Mouse (Mus musculus) monocyte, adult 2 months (primary cell): Measurements from ENCODE around the gene Lrrc26.
A peak's percentile ranks its signal among the peaks of the same experiment; 100 is the strongest.

ENCODE experiments used
- DNase-seq, 2 experiments: peaks; one replicate each; pipeline ENCODE4 v3.0.0; 2022; ENCODE audit warnings: low spot score in 2 of 2, low read depth in 1 of 2

The Lrrc26 gene

DNA sequence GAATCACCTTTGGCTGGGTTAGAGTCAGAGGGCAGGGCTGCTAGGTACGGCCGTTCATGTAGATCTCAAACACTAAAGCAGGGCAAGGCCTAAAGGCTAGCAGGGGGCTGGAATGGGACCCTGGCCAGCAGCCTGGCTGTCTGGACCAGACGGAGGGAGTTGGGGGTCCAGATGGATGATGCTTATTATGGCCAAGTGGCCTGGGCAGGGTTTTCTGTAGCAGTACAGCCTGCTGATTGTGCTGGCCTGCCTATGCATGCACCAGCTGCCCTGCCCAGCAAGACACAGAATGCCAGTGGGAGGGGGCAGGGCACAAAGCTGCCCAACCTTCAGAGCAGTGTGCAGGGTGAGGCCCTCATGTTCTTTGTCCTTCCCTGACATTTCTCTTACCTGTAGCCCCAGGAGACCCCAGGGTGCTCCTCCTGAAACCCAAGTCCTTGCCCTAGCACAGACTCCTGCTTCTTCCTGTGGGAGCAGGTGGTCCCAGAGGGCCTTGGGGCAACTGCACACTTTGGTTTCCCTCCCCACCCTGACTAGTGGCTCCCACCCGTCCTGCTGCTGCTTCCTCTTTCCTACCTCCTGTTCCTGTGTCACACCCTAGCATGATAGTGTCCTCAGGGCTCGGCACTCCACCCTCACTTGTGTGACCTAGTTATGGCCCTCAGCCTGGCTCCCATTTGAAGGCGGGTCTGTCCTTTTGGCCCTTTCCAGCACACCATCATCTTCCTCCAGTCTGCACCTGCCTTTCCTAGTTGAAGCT is 23.6 kb upstream of the Lrrc26 start:
- DNase-seq, result no peak

DNA sequence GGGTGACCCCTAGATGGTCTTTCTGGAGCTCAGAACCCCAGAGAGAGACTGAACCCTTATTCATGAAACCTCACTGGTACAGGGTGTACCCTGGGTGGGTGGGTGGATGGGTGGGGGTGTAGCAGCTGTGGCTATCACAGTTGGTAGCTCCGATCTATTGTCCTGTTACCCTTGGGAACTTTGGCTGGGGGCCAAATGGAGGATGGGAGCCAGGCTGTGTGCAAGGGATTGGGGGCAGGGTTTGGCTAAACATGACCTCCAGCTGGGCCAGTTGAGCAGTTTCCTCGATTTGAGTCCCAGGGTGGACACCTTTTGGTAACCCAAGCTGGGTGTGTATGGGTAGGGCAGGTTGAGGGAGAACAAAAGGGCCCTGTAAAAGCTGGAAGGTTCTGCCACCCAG is 23.0 kb upstream of the Lrrc26 start:
- no peak for DNase-seq

DNA sequence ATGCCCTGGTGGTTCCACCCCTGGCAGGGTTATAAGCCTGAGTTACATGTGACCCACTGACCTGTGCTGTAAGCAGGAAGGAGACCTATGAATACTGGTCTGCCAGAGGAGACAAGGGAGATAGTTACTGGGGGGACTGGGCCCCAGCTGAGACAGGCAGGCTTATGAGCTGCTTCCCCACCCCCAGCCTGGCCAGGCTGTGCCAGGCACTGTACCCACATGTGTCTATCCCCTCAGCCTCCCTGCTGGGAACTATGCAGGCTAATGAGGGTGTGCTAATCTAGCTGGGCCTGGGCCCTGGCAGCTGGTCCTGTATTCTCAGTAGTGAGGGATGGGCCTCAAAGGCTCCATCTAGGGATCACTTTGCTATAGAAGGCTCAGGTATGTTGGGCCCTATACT is 22.5 kb upstream of the Lrrc26 start:
- DNase-seq, result no peak

DNA sequence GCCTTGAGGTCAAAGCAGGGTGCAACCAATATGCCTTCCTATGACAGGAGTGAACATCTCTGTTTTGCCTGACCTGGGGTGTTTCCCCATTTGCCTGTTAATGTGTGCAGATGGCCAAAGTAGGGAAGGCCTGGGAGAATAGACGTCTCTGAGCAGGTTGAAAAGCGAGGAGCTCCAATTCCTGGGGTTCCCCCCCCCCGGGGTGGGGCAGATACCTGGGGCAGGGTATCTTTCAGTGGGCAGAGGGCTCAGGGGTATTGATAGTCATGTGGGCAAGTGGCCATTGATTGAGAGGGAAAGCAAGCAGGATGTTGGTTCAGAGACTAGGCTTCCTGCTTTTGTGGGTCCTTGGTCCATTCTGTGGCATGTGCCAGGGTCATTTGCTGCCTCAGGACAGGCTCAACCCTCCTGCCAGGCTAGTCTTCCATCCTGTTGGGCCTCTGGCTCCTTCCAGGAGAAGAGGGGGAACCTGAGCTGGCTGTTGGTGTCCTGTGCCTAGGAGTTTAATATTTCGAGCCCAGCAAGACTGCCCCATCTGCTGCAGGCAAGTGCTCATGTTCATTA is 21.9 kb upstream of the Lrrc26 start:
- DNase-seq, result no peak

DNA sequence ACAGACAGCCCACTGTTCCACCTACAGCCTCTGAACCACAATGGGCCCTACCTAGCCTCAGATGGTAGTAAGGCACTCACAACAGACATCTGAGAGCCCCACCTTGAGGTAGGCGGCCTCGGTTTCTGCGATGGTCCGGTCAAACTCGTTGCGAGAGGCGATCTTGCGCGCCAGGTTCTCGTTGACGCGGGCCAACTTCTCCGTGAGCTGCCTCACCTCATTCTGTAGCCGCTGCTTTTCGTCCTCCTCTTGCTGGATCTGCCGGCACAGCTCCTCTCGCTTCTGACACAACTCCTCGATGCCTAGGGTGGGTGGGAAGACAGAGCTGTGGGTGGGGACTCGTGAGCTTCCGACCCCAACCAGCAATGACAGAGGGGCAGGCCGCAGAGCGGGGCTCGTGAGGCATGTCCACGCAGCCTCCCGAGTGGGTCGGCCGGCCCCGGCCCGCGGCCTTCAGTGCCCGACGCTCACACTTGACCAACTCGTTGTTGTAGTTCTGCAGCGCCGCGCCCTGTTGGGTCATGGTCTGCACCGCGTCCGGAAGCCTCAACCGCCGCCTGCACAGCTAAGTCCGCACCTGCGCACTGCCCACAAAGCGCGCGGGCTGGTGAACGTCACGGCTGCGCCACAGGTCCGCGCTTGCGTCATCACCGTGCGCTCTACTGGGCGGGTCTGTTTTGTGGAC is 17.7 kb upstream of the Lrrc26 start, which contains the start of the genes Ssna1 and Anapc2:
Gene Ssna1 (minus strand): TSS at position 612 of the 685 bp plus-strand sequence.
Gene Anapc2 (plus strand): TSS at position 652 of the 685 bp plus-strand sequence.
- peak; percentile 95 to 97 for DNase-seq

DNA sequence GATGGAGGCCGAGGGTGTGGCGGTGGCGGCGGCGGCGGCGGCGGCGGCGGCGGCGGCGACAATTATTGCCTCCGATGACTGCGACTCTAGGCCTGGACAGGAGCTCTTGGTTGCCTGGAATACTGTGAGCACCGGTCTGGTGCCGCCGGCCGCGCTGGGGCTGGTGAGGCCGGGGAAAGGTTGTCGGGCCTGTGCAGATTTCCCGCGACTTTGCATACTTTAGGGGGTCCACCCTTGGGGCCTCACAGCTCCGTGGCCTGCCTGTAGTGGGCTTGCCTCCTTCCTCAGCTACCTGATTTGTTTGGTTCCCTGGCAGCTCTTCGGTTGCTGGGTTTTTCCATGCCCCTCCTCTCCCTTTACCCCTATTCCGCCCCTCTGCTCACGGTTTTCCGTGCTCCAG is 17.2 kb upstream of the Lrrc26 start:
- DNase-seq, result no peak

DNA sequence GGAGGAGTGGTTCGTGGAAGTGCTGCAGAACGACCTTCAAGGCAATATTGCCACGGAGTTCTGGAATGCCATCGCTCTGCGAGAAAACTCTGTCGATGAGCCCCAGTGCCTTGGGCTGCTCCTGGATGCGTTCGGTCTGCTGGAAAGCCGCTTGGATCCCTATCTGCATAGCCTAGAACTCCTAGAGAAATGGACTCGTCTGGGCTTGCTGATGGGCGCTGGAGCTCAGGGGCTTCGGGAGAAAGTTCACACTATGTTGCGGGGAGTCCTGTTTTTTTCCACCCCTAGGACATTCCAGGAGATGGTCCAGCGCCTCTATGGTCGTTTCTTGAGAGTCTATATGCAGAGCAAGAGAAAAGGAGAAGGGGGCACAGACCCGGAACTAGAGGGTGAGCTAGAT is 16.7 kb upstream of the Lrrc26 start:
- DNase-seq, result no peak

DNA sequence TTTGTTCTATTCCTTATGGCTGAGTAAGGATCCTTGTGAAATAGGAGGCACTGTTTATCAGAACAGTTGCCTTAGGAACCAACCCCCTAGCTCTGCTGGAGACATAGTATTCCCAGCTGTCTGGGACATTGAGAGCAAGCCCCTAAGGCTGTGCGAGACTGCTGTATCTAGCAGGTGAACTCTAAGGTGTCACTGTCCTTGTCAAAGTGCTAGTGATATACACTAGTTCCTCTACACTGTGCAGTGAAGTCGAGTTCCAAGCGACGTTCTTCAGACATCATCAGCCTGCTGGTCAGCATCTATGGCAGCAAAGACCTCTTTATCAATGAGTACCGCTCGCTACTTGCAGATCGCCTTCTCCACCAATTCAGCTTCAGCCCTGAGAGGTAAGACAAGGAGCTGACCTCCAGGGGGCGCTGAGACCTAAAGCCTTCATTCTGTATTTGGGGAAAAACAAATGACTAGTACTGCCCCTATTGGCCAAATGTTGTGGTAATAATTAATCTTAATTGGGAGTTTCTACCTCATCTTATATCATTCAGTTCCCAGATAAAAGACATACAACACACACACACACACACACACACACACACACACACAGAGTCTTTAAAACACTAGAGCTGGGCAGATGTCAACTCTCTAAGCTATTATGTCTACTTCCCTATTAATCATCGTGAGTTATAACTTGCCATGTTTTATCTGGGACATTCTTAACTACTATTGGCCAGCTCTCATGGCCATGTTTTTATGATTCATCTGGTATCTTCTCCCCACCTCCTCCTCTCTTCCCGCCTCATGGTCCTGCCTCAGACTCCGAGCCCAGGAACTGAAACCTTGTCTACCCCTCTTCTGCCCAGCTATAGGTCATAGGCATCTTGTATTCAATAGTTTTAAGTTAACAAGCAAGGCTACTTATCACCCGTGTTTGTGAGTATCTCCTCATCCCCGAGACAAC is 10.5 kb upstream of the Lrrc26 start:
- peak; percentile 65 to 75 for DNase-seq

DNA sequence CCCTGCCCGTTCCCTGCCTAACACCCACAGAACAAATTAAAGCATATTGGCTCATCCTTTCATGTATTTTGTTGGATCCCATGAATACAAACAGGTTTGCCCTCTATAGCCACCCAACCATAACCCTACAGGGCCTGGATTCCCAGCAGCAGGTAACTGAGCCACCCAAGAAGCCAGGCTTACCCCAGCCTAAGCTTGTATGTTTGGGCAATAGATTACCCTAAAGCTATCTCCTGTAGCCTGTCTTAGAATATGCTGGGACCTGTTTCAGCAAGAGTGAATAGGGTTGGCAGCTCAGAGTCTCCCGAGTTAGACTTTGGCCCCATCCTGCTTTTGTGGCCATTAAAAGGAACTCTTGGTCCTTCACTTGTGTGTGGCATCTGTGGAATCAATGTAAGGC is 4.2 kb upstream of the Lrrc26 start:
- DNase-seq, result no peak

DNA sequence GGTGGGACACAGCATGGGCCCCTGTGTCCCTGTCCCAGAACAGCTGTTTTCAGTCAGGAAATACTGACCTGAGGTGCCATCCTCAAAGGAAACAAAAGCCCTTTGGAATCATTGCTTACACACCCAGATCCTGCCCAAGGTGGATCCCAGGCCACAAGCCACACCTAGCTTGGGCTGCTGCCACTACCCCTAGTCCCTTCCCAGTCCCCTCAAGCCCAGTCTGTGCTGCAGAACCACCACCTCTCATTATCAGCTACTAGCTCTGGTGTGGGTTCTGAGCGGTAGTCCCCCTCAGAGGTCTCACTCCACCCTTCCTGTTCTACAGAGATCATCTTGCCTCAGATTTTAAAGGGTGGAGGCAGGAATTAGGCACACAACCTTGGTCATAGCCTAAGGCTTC is 3.4 kb upstream of the Lrrc26 start:
- DNase-seq, result no peak

DNA sequence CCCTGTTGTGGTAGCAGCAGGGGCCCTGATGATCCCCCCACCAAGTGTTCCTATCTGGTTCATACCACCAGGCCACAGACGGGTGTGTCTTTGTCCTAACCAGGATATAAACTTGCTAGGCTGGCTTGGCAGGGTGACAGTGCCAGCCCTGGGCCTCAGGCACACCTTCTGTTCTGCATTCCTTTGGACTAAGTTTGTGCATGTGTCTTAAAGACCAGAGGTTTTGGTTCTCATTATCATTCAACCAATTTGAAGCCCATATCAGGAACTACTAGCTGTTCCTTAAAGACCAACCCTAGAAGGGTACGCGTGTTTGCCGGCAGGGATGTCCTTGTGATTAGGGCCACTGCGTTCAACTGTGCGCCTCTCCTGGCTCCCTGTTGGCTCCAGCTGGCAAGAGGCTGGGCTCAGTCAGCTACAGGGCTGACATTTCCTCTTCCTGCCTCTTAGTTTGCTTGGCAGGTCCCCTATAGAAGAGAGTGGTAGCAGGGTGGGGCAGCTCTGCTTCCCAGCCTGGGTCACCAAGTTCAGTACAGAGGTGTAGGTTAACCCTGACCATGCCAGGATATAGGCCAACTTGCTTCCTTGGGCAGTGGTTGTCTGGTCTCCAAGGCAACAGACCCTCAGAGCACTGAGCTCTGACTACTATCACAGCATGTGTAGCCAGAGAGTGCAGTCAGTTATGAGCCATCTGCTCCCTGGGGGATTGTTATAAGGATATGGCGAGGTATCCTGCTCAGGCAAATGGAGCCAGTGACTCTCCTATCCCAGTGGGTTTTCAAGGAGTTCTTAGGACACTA is 2.7 kb upstream of the Lrrc26 start:
- DNase-seq, result no peak

DNA sequence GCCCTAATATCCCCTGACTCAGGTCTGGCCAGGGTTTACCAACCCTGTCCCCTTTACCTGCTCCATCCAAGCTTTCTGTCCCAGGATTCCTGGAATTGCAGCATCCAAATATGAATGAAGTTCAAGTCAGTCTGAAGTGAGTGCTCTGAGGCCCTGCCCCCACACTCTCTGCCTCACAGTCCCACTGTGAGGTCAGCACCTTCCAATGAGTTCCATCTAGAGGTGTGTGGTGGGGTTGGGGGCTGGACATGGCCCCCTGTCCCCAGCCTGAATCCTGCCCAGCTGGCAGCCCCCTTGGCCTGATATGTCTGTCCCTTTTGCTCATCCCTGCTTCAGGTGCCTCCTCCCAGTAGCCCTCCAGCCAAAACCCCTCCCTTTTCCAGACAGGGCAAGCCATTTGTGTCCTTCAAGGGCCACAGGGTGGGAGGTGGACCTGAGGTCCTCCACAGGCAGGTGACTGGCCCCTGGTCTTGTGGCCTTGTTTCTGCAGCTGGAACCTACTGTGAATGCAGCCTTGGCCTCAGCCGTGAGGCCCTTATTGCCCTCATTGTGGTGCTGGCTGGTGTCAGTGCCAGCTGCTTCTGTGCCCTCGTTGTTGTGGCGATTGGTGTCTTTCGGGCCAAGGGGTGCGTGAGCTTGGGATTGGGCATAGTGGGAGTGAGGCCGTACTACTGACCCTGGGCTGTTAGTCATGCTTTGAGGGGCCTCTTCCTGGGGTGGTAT is 1.6 kb upstream of the Lrrc26 start, which contains the start of gene Tmem210:
Gene Tmem210 (plus strand): TSS at position 219 of the 723 bp plus-strand sequence.
- DNase-seq, result no peak

DNA sequence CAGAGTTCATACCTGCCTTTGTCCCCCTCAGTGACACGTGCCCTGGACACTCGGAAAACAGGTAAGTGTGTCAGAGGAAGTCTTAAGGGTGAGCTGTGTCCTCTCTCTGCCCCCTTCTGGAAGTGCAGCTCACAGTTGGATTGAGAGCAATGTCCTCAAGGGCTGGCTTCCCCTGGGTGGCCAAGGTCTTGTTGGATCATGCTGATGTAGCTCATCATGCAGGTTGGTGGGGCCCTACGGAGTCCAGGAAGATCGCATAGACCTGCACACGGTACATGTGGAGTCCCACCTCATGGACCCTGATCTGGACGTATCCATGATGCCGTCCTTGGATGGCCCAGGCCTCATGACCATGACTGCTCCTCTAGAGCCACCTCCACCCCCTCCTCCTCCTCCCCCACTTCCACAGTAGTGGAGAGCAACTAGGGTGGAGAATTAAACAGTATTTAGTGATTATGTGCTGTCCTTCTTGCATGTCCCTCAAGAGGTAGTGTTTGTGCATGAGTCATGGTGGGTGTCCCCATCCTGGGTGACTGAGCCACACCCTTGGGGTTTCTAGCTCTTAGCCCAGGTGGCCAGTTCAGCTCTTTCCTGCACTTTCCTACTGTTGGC is 875 bp upstream of the Lrrc26 start:
- DNase-seq, result no peak

DNA sequence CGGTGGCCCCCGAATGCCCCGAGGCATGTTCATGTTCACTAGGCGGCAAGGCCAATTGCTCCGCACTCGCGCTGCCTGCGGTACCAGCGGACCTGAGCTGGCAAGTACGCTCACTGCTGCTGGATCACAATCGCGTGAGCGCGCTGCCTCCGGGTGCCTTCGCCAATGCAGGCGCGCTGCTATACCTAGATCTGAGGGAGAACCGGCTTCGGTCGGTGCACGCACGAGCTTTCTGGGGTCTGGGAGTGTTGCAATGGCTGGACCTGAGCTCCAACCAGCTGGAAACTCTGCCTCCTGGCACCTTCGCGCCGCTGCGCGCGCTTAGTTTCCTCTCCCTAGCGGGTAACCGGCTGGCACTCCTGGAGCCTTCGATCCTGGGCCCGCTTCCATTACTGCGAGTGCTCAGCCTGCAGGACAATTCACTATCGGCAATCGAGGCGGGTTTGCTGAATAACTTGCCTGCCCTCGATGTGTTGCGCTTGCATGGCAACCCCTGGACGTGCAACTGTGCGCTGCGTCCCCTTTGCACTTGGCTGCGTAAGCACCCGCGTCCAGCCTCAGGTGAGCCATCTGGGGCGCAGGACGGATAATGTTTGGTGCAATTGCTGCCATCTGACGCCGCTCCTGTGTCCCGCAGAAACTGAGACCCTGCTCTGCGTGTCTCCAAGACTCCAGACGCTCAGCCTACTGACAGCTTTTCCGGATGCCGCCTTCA is 543 bp downstream of the Lrrc26 start:
- DNase-seq, result no peak

DNA sequence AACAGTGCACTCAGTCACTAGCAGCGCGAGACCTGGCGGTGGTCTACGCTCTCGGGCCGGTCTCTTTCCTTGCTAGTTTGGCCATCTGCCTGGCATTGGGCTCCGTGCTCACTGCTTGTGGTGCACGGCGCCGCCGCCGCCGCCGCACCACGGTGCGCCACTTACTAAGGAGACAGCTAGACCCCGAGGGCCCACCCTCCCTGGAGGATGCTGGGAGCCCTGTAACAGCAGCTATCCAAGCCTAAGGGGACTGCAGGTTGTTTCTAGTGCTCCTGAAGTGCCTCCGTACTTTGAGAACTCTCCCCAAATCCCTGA is 1.1 kb downstream of the Lrrc26 start:
- no peak for DNase-seq

DNA sequence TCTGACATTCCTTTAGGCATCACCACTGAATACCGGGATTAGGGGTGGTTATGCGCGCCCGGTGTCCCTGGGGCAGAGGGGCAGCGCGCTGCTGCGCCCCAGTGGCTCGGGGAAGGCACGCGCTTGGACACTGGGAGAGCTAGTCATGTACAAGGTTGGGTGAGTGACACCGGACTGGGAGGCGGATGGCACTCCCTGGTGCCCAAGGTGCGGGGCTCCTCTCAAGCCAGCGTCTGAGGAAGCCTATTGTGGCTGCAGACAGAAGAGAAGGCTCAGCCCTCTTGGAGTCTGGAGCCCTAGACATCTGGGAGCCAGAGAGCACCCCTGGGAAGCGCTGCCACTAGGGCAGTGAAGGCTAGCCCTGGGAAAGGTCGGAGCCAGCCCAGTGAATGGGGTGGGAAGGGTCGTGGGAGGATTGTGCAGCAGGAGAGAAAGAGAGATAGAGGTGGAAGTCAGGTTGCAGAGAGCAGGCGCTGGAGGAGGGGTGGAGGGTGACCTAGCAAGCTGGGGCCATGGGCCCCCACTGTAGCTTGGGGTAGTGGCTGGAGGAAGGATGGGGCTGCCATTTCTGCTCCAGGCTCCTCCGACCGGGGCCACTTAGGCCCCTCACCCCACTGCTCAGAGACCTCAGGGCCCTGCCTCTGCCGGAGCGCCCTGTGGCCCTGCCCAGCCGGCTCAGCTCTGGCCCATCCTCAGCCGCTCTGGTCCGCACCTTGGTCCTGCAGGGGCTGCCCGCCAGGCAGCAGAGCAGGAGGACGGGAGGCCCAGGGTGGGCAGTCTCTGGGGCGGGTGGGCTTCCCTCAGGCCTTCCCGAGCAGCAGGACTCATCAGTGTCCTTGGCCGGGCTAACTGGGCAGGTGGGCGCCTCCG is 1.7 kb downstream of the Lrrc26 start:
- no peak for DNase-seq

DNA sequence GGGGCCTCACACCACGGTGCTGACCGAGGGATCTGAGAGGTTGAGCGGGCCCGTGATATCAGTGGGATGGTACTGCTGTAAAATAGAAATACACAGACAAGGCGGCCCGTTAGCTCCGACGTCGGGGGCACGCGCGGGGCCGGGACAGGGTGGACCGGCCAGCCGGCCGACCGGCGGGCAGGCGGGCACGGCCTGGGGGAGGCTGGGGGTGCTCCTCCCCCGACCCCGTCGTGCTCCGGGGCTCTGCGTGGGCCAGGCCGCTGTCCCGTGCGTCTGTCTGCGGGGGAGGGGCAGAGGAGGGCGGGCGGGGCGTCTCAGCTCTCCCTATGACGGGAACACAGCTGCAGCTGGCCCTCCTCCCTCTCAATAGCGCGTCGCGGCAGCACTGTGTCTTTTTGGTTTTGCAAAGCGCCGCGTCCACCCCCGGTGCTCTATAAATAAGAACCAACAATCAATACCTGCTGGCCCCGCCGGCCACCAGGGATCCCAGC is 2.4 kb downstream of the Lrrc26 start:
- no peak for DNase-seq

DNA sequence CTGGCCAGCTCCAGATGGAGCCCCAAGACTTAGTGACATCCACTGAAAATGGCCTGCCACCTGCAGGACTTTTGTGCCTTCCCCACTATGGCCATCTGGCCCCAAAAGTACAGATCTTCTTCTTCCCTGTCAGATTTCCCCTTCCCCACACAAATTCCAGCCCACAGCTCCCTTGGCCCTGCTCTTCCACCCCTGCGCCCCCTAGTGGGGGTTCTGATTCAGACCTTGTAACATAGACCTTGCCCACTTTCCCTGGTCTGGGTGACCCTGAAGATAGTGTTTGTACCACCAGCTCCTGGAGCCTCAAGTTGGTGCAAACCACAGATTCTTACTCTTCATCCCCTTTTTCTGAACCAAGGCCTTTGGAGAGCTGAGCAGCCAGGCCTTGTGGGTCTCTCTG is 3.1 kb downstream of the Lrrc26 start:
- DNase-seq, result peak in 1 of 2 experiments; percentile 57
